8 mouse cellular contexts compared by ENCODE assay signal in the genomic region with DNA sequence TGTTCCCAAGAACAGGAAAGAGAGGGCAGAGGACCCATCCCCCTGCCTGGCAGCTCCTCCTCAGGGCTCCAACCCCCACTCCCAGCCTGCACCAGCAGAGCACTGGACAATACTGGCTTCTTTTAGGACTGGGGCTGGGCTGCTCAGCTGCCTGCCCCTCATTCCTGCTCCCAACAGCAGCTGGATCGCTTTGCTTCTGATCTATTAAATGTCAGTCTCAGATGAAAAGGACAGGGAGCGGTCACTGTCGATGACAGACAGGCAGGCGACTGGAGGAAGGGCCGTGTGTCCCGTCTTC. TPM values are rescaled to one million over a fixed set of nuclear protein-coding genes. Genes with fewer than 3 reads are reported as not detected.
A peak's percentile ranks its signal among the peaks of the same experiment; 100 is the strongest.
DNase-seq lines count a peak whose midpoint lies in the region; ATAC-seq and TF ChIP-seq lines count a peak whose summit lies in the region.
"Had no signal": no experiment of that assay in that cellular context is flagged by ENCODE, and none has a peak within 500 bp of the region (broad histone marks: within the 10 kb centered on the region; RNA-seq: fewer than 3 reads in every experiment).

No protein-coding gene starts in this region.

- H3K4me3 ChIP-seq in liver, embryonic 12.5 days = no peak overlapping the region
- no peak overlapping the region for H3K4me3 ChIP-seq in liver, postnatal 0 days (ENCODE audit: low read depth, low read length)
- H3K4me3 ChIP-seq in embryonic facial prominence, embryonic 11.5 days (ENCODE audit: low read depth, low read length) = no peak overlapping the region
- no peak overlapping the region for H3K4me3 ChIP-seq in forebrain, embryonic 16.5 days (replicated peaks; ENCODE audit: low read length)
- no peak overlapping the region for H3K4me3 ChIP-seq in midbrain, embryonic 16.5 days (ENCODE audit: low read depth, low read length)

- no peaks in the 10 kb centered on the region for H3K27me3 ChIP-seq in liver, embryonic 12.5 days (replicated peaks)
- no peaks in the 10 kb centered on the region for H3K27me3 ChIP-seq in liver, postnatal 0 days (ENCODE audit: insufficient read depth, low read length)
- no peaks in the 10 kb centered on the region for H3K27me3 ChIP-seq in embryonic facial prominence, embryonic 11.5 days (ENCODE audit: control insufficient read depth, insufficient read depth, low read length)
- H3K27me3 ChIP-seq in forebrain, embryonic 16.5 days (replicated peaks; ENCODE audit: control insufficient read depth, insufficient read depth, low read length) = no peaks in the 10 kb centered on the region
- H3K27me3 ChIP-seq in midbrain, embryonic 16.5 days (ENCODE audit: control insufficient read depth, insufficient read depth, low read depth, low read length) = no peaks in the 10 kb centered on the region
- H3K27me3 ChIP-seq: Patski had no signal

- H3K36me3 ChIP-seq in liver, embryonic 12.5 days = no peaks in the 10 kb centered on the region
- no peaks in the 10 kb centered on the region for H3K36me3 ChIP-seq in liver, postnatal 0 days (replicated peaks; ENCODE audit: insufficient read depth, low read length)
- H3K36me3 ChIP-seq in embryonic facial prominence, embryonic 11.5 days (replicated peaks; ENCODE audit: control insufficient read depth, insufficient read depth, low read depth, low read length) = no peaks in the 10 kb centered on the region
- no peaks in the 10 kb centered on the region for H3K36me3 ChIP-seq in forebrain, embryonic 16.5 days (ENCODE audit: control insufficient read depth, insufficient read depth)
- H3K36me3 ChIP-seq in midbrain, embryonic 16.5 days (ENCODE audit: control insufficient read depth, insufficient read depth, low read length) = no peaks in the 10 kb centered on the region

- no peak overlapping the region for H3K4me2 ChIP-seq in liver, embryonic 12.5 days
- no peak overlapping the region for H3K4me2 ChIP-seq in liver, postnatal 0 days (ENCODE audit: low read depth, low read length)
- no peak overlapping the region for H3K4me2 ChIP-seq in embryonic facial prominence, embryonic 11.5 days (ENCODE audit: low read depth, low read length)
- H3K4me2 ChIP-seq in forebrain, embryonic 16.5 days (ENCODE audit: low read length) = no peak overlapping the region
- no peak overlapping the region for H3K4me2 ChIP-seq in midbrain, embryonic 16.5 days (ENCODE audit: low read length)

- peaks cover 100% of the 10 kb centered on the region for H3K4me1 ChIP-seq in liver, embryonic 12.5 days
- H3K4me1 ChIP-seq in liver, postnatal 0 days (ENCODE audit: insufficient read depth) = peaks cover 46% of the 10 kb centered on the region
- H3K4me1 ChIP-seq in embryonic facial prominence, embryonic 11.5 days (ENCODE audit: control insufficient read depth, insufficient read depth, low read length) = peaks cover 7% of the 10 kb centered on the region
- peaks cover 28% of the 10 kb centered on the region for H3K4me1 ChIP-seq in forebrain, embryonic 16.5 days (replicated peaks; ENCODE audit: control insufficient read depth, insufficient read depth, low read length)
- H3K4me1 ChIP-seq in midbrain, embryonic 16.5 days (ENCODE audit: control insufficient read depth, insufficient read depth, low read length) = peaks cover 21% of the 10 kb centered on the region

- no peak for TF ChIP-seq EP300 in liver, postnatal 0 days (IDR thresholded peaks at IDR 0.05; ENCODE audit: low read depth)

- no peaks in the 10 kb centered on the region for H3K9me3 ChIP-seq in liver, embryonic 12.5 days (replicated peaks)
- no peaks in the 10 kb centered on the region for H3K9me3 ChIP-seq in liver, postnatal 0 days (ENCODE audit: low read length)
- no peaks in the 10 kb centered on the region for H3K9me3 ChIP-seq in embryonic facial prominence, embryonic 11.5 days (replicated peaks; ENCODE audit: control insufficient read depth, low read length)
- H3K9me3 ChIP-seq in forebrain, embryonic 16.5 days (ENCODE audit: control insufficient read depth, low read length) = no peaks in the 10 kb centered on the region
- H3K9me3 ChIP-seq in midbrain, embryonic 16.5 days (replicated peaks; ENCODE audit: control insufficient read depth, low read length, poor library complexity, severe bottlenecking) = no peaks in the 10 kb centered on the region

- H3K9ac ChIP-seq in liver, embryonic 12.5 days = no peak overlapping the region; the same call in 1 of the 2 replicates
- H3K9ac ChIP-seq in liver, postnatal 0 days (replicated peaks) = no peak overlapping the region
- H3K9ac ChIP-seq in embryonic facial prominence, embryonic 11.5 days (replicated peaks; ENCODE audit: low read length) = no peak overlapping the region
- 0 out of 2 replicates have a peak overlapping the region, but pooled peaks have one; percentile 11 for H3K9ac ChIP-seq in forebrain, embryonic 16.5 days (replicated peaks; ENCODE audit: low read depth, low read length)
- H3K9ac ChIP-seq in midbrain, embryonic 16.5 days (ENCODE audit: low read depth, low read length) = peak overlapping the region; percentile 47; the same call in 1 of the 2 replicates

- DNase-seq in liver, postnatal 0 days = no peak
- DNase-seq in embryonic facial prominence, embryonic 11.5 days (ENCODE audit: low spot score) = no peak
- DNase-seq in adrenal gland, adult 2 months = no peak

- ATAC-seq in liver, embryonic 12.5 days = no peak
- no peak for ATAC-seq in liver, postnatal 0 days
- no peak for ATAC-seq in embryonic facial prominence, embryonic 11.5 days (replicated peaks; ENCODE audit: insufficient number of reproducible peaks, low FRiP score, low TSS enrichment, low read depth)
- ATAC-seq in forebrain, embryonic 16.5 days = 0 out of 2 replicates have a peak, but pooled peaks have one; percentile 18
- ATAC-seq in midbrain, embryonic 16.5 days = peak; percentile 33; the same call in 1 of the 2 replicates
- ATAC-seq in monocyte, adult 5-6 weeks (replicated peaks; ENCODE audit: insufficient number of reproducible peaks, low FRiP score, low TSS enrichment, poor library complexity, severe bottlenecking) = no peak
- ATAC-seq: Patski had no signal

- TF ChIP-seq CTCF in liver, postnatal 0 days (IDR thresholded peaks at IDR 0.05; ENCODE audit: low read depth) = no peak

- WGBS in liver, embryonic 12.5 days (ENCODE audit: insufficient replicate concordance) = 69% methylated on average over 6 of the region's 6 CpGs
- 79% methylated on average over 6 of the region's 6 CpGs for WGBS in liver, postnatal 0 days (ENCODE audit: insufficient replicate concordance)
- WGBS in embryonic facial prominence, embryonic 11.5 days = 26% methylated on average over 6 of the region's 6 CpGs
- WGBS in forebrain, embryonic 16.5 days = 21% methylated on average over 6 of the region's 6 CpGs
- WGBS in midbrain, embryonic 16.5 days = 9% methylated on average over 6 of the region's 6 CpGs

- peak overlapping the region; percentile 47 for H3K27ac ChIP-seq in liver, embryonic 12.5 days
- no peak overlapping the region for H3K27ac ChIP-seq in liver, postnatal 0 days (ENCODE audit: low read depth)
- 0 out of 2 replicates have a peak overlapping the region, but pooled peaks have one; percentile 35 for H3K27ac ChIP-seq in embryonic facial prominence, embryonic 11.5 days (replicated peaks; ENCODE audit: low read depth, low read length)
- no peak overlapping the region for H3K27ac ChIP-seq in forebrain, embryonic 16.5 days (ENCODE audit: low read length)
- H3K27ac ChIP-seq in midbrain, embryonic 16.5 days (ENCODE audit: low read length) = peak overlapping the region; percentile 2

RNA-seq across cellular contexts. Expression of gene Sema4d, which starts 40.4 kb away (rescaled TPM):
- polyA plus RNA-seq in liver, embryonic 12.5 days (2016; fragmentation: Nextera tagmentation; extraction: Ambion mirVana) = 10.8 TPM in 2 replicates
- 2.9 and 3.9 TPM in 2 replicates for polyA plus RNA-seq in liver, postnatal 0 days (2015; fragmentation: Nextera tagmentation; extraction: Ambion mirVana)
- 5.4 and 6.7 TPM in 2 replicates for polyA plus RNA-seq in embryonic facial prominence, embryonic 11.5 days (2014; fragmentation: Nextera tagmentation; extraction: Ambion mirVana)
- polyA plus RNA-seq in forebrain, embryonic 16.5 days (2015; fragmentation: Nextera tagmentation; extraction: Ambion mirVana) = 20.8 and 24.6 TPM in 2 replicates
- polyA plus RNA-seq in midbrain, embryonic 16.5 days (2015; fragmentation: Nextera tagmentation; extraction: Ambion mirVana) = 15.4 and 16.7 TPM in 2 replicates
- 134 to 201 TPM (median 136 TPM) in 3 replicates for total RNA-seq in monocyte, adult 5-6 weeks (2017)
- total RNA-seq in adrenal gland, adult 2 months (2021) = 10 to 100 TPM; 14.6 to 15.1 TPM
- 13.3 and 13.7 TPM in 2 replicates for polyA plus RNA-seq in adrenal gland, adult 2 months (2012; rRNA removed)

Comparison
In these comparisons a context has a peak if more than half of its experiments do, and no peak if none do; other contexts are left out.
1. H3K27ac ChIP-seq: peak in liver, embryonic 12.5 days (single experiment), embryonic facial prominence, embryonic 11.5 days (single experiment) and midbrain, embryonic 16.5 days (single experiment); none in liver, postnatal 0 days (single experiment) and forebrain, embryonic 16.5 days (single experiment).
2. ATAC-seq: peak in forebrain, embryonic 16.5 days (single experiment) and midbrain, embryonic 16.5 days (single experiment); none in liver, embryonic 12.5 days (single experiment), liver, postnatal 0 days (single experiment), embryonic facial prominence, embryonic 11.5 days (single experiment) and monocyte, adult 5-6 weeks (single experiment).
3. H3K9ac ChIP-seq: peak in forebrain, embryonic 16.5 days (single experiment) and midbrain, embryonic 16.5 days (single experiment); none in liver, embryonic 12.5 days (single experiment), liver, postnatal 0 days (single experiment) and embryonic facial prominence, embryonic 11.5 days (single experiment).